In the genomic region with DNA sequence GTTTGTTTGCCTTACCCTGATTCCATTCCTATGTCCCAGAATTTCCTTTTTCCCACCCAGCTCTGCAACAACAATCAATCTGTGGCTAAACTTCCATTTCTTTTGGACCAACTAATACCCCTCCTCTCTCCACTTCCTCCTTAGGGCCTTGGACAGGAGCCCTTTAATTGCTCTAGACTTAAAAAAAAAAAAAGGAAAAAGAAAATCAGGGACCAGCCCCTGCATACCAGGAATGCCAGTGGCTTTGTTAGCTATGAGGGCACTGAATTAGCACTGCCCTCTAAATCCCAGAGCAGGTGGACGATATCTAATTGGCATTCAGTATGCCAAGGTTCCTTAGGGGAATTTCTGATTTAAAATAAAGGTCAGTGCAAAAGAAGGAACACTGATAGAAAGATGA, we compare ENCODE assay signal across 19 mouse cellular contexts. TPM values are rescaled to one million over a fixed set of nuclear protein-coding genes. Genes with fewer than 3 reads are reported as not detected.
DNase-seq lines count a peak whose midpoint lies in the region; ATAC-seq and TF ChIP-seq lines count a peak whose summit lies in the region.
"Had no signal": no experiment of that assay in that cellular context is flagged by ENCODE, and none has a peak within 500 bp of the region (broad histone marks: within the 10 kb centered on the region; RNA-seq: fewer than 3 reads in every experiment).

No protein-coding gene starts in this region.

- H3K27ac ChIP-seq in heart, adult 2 months = peak overlapping the region; percentile 50
- no peak overlapping the region for H3K27ac ChIP-seq in heart, embryonic 12.5 days (ENCODE audit: poor library complexity, severe bottlenecking)
- no peak overlapping the region for H3K27ac ChIP-seq in kidney, postnatal 0 days
- H3K27ac ChIP-seq: hindbrain, embryonic 12.5 days; limb, embryonic 15.5 days; neural tube, embryonic 13.5 days; stomach, embryonic 15.5 days had no signal

- no peak overlapping the region for H3ac ChIP-seq in C2C12 (ENCODE audit: control insufficient read depth, insufficient read length, low read depth)

- TF ChIP-seq EP300 in heart, adult 2 months (IDR thresholded peaks at IDR 0.05; ENCODE audit: insufficient read depth, low read depth, low read length) = no peak

- no peaks in the 10 kb centered on the region for H3K27me3 ChIP-seq in heart, adult 2 months (ENCODE audit: control insufficient read depth, insufficient read depth, low read length)
- H3K27me3 ChIP-seq in heart, embryonic 12.5 days (replicated peaks) = no peaks in the 10 kb centered on the region
- H3K27me3 ChIP-seq in kidney, postnatal 0 days (ENCODE audit: insufficient read depth, low read length) = no peaks in the 10 kb centered on the region
- no peaks in the 10 kb centered on the region for H3K27me3 ChIP-seq in C2C12 (ENCODE audit: control insufficient read depth, insufficient read depth, insufficient read length)
- H3K27me3 ChIP-seq: hindbrain, embryonic 12.5 days; limb, embryonic 15.5 days; megakaryocyte, embryonic 14.5 days; neural tube, embryonic 13.5 days; stomach, embryonic 15.5 days had no signal

- peak in 1 of 2 experiments; percentile 10 for DNase-seq in heart, adult 2 months
- DNase-seq in kidney, postnatal 0 days (ENCODE audit: low spot score) = peak; percentile 38
- DNase-seq in kidney, adult 18-20 months = no peak
- peak; percentile 17 to 26 for DNase-seq in heart, postnatal 10 days
- DNase-seq in right cerebral cortex, postnatal 36 days (ENCODE audit: low spot score in 2 of 2) = no peak
- no peak for DNase-seq in gastrocnemius, postnatal 4 days (ENCODE audit: low spot score in 2 of 2)
- DNase-seq: adrenal gland, postnatal 10 days; cerebellum, postnatal 10 days; gastrocnemius, postnatal 25 days; lung, adult 18-20 months; spleen, adult 18-20 months had no signal

- no peak overlapping the region for H3K4me3 ChIP-seq in heart, adult 2 months
- no peak overlapping the region for H3K4me3 ChIP-seq in heart, embryonic 12.5 days
- H3K4me3 ChIP-seq in kidney, postnatal 0 days (replicated peaks; ENCODE audit: low read depth, low read length) = no peak overlapping the region
- H3K4me3 ChIP-seq in C2C12 (ENCODE audit: insufficient read depth, poor library complexity, severe bottlenecking) = no peak overlapping the region
- H3K4me3 ChIP-seq: hindbrain, embryonic 12.5 days; limb, embryonic 15.5 days; megakaryocyte, embryonic 14.5 days; neural tube, embryonic 13.5 days; stomach, embryonic 15.5 days had no signal

- peaks cover 8% of the 10 kb centered on the region; the same call in 1 of the 2 replicates for H3K36me3 ChIP-seq in heart, adult 2 months (ENCODE audit: control insufficient read depth, insufficient read depth, low read length)
- peaks cover 8% of the 10 kb centered on the region for H3K36me3 ChIP-seq in heart, embryonic 12.5 days
- H3K36me3 ChIP-seq in kidney, postnatal 0 days (ENCODE audit: insufficient read depth, low read length) = no peaks in the 10 kb centered on the region
- no peaks in the 10 kb centered on the region for H3K36me3 ChIP-seq in C2C12 (ENCODE audit: control insufficient read depth, insufficient read depth)
- H3K36me3 ChIP-seq: hindbrain, embryonic 12.5 days; limb, embryonic 15.5 days had no signal

- peaks cover 4% of the 10 kb centered on the region for H3K4me1 ChIP-seq in heart, adult 2 months (ENCODE audit: control insufficient read depth, insufficient read depth, low read length)
- H3K4me1 ChIP-seq in heart, embryonic 12.5 days (replicated peaks) = no peaks in the 10 kb centered on the region; the same call in 1 of the 2 replicates
- H3K4me1 ChIP-seq in kidney, postnatal 0 days (replicated peaks; ENCODE audit: insufficient read depth, low read length) = 0 out of 2 replicates have a peak, but pooled peaks cover 6% of the 10 kb centered on the region
- H3K4me1 ChIP-seq: hindbrain, embryonic 12.5 days; limb, embryonic 15.5 days; neural tube, embryonic 13.5 days; stomach, embryonic 15.5 days had no signal

- H3K9me3 ChIP-seq in heart, embryonic 12.5 days (replicated peaks) = no peaks in the 10 kb centered on the region
- no peaks in the 10 kb centered on the region for H3K9me3 ChIP-seq in kidney, postnatal 0 days (replicated peaks; ENCODE audit: low read length)
- H3K9me3 ChIP-seq: G1E; hindbrain, embryonic 12.5 days; limb, embryonic 15.5 days; stomach, embryonic 15.5 days had no signal

- no peaks in the 10 kb centered on the region for H3K79me2 ChIP-seq in heart, adult 2 months (replicated peaks; ENCODE audit: control insufficient read depth, insufficient read depth, low read length)
- no peaks in the 10 kb centered on the region for H3K79me2 ChIP-seq in C2C12 (ENCODE audit: control insufficient read depth, insufficient read depth)

- intact Hi-C loops in heart, adult 2 months (cut with DNase I) = loop anchor here (5.0 kb wide), 1 partner anchor 47 kb away; a partner anchor contains a TSS
- intact Hi-C loops in heart, postnatal 10 days (cut with DNase I) = no loop called here

- H3K9ac ChIP-seq in heart, adult 2 months (ENCODE audit: low read depth, low read length) = no peak overlapping the region
- H3K9ac ChIP-seq in heart, embryonic 12.5 days = no peak overlapping the region
- no peak overlapping the region for H3K9ac ChIP-seq in kidney, postnatal 0 days (ENCODE audit: low read depth, low read length)
- H3K9ac ChIP-seq: hindbrain, embryonic 12.5 days; limb, embryonic 15.5 days; neural tube, embryonic 13.5 days; stomach, embryonic 15.5 days had no signal

- 7% methylated on average over 1 of the region's 1 CpGs for WGBS in heart, adult 2 months
- WGBS in heart, embryonic 12.5 days = 21% methylated on average over 1 of the region's 1 CpGs
- 26% methylated on average over 1 of the region's 1 CpGs for WGBS in kidney, postnatal 0 days

- no peaks in the 10 kb centered on the region for H3K79me3 ChIP-seq in C2C12 (ENCODE audit: low read depth)

- ATAC-seq in heart, embryonic 12.5 days (ENCODE audit: insufficient number of reproducible peaks, low FRiP score) = no peak
- no peak for ATAC-seq in kidney, postnatal 0 days (replicated peaks; ENCODE audit: low FRiP score, low read depth)

- no peak for TF ChIP-seq POLR2A in heart, adult 2 months (IDR thresholded peaks at IDR 0.05; ENCODE audit: insufficient read depth, low read depth, low read length)

- no peak overlapping the region for H3K4me2 ChIP-seq in heart, embryonic 12.5 days
- no peak overlapping the region for H3K4me2 ChIP-seq in kidney, postnatal 0 days (ENCODE audit: low read length)
- H3K4me2 ChIP-seq: hindbrain, embryonic 12.5 days; limb, embryonic 15.5 days; neural tube, embryonic 13.5 days; stomach, embryonic 15.5 days had no signal

- no peak for TF ChIP-seq CTCF in heart, adult 2 months (IDR thresholded peaks at IDR 0.05)
- no peak for TF ChIP-seq CTCF in kidney, postnatal 0 days (IDR thresholded peaks at IDR 0.05; ENCODE audit: low read depth)
- TF ChIP-seq CTCF in C2C12 (IDR thresholded peaks at IDR 0.05; ENCODE audit: control insufficient read depth, insufficient read depth, insufficient read length) = no peak

TF ChIP-seq in C2C12, 6 proteins besides CTCF, POLR2A, EP300 and RAD21:
- TF ChIP-seq MAX (IDR thresholded peaks at IDR 0.05) (no peak), CEBPB (IDR thresholded peaks at IDR 0.05; ENCODE audit: low read depth) (no peak), MYOD1 (IDR thresholded peaks at IDR 0.05; ENCODE audit: control insufficient read depth, insufficient read length, low read depth) (peak; percentile 7), USF1 (IDR thresholded peaks at IDR 0.05; ENCODE audit: low read depth) (no peak)

RNA-seq across cellular contexts. Expression of a gene that starts 47.6 kb away (rescaled TPM):
- 10 to 100 TPM; 16.4 to 17.6 TPM for total RNA-seq in heart, adult 2 months (2021)
- 15.9 and 20.8 TPM in 2 replicates for polyA plus RNA-seq in heart, adult 2 months (2012; rRNA removed)
- 10.9 and 11.5 TPM in 2 replicates for polyA plus RNA-seq in heart, embryonic 12.5 days (2016; fragmentation: Nextera tagmentation; extraction: Ambion mirVana)
- polyA plus RNA-seq in kidney, postnatal 0 days (2015; fragmentation: Nextera tagmentation; extraction: Ambion mirVana) = 10.6 and 11.4 TPM in 2 replicates
- polyA plus RNA-seq in C2C12 (2012; fragmentation: generic; extraction: Trizol) = 1.8 TPM
- total RNA-seq in heart, postnatal 10 days (2021) = 10 to 100 TPM; 23.9 to 27.8 TPM
- total RNA-seq in gastrocnemius, postnatal 4 days (2021) = 10 to 100 TPM; 15.9 to 18.0 TPM

Comparison
In these comparisons a context has a peak if more than half of its experiments do, and no peak if none do; other contexts are left out.
1. DNase-seq: peak in kidney, postnatal 0 days (single experiment) and heart, postnatal 10 days (2 of 2); none in kidney, adult 18-20 months (single experiment), right cerebral cortex, postnatal 36 days (0 of 2) and gastrocnemius, postnatal 4 days (0 of 2).